Mouse (Mus musculus): ENCODE data around the gene March8.
"Not testable (repeated sequence)": the region's sequence is repeated elsewhere in the genome, so short reads cannot be mapped to it uniquely, and the experiment has no call there.

March8 gene

DNA sequence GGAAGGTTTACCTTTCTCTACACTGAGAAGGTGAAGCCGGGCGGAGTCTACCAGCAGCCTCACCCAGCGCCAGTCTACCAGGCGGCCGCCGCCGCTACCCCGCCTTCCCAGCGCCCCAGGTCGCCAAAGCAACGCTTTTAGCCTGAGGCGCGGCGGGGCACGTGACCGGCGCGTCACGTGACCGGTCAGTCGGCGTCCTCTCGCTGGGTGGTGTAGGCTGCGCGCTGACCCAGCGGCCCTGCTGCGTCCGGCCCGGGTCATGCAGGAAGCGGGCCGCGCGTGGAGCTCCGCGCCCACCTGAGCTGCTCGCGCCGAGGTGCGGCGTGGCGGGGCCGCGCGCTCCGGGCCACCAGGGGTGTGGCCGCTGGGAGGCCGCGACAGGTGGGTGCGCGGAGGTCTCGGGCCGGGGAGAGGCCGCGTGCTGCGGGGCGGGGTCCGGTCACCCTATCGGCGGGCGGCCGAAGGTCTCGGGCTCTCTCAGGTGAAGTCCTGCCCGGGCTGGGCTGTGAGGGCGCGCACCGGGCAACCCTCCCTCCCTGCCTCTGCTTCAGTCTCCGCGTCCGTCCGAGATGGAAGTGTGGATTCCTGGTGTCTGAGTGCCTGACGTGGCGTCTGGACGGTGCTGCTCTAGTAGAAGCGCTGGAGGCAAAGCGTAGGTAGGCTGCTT, at the start of gene March8:
Gene March8, plus strand, starts transcription at position 190 of the 667 bp plus-strand sequence.
- DNase-seq (ENCODE audit: low spot score in 2 of 2) = peak; percentile 91 to 92

DNA sequence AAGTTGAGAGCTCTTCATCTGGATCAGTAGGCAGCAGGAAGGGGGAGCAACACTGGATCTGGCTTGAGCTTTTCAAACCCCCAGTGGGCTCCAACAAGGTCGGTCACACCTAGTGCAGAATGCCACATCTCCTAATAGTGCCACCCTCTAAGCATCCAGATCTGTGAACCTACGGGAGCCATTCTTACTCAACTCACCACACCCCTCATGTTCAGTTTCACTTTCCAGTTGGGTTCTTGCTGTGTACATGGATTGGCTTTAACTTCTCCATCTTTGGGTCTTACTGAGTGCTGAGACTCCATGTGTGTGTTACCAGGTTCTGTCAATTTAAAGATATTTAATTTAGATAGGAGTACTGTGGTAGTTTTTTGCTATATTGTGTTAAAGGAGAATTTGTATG, 26.4 kb upstream of the March8 start:
- no peak for DNase-seq (ENCODE audit: low spot score in 2 of 2)

DNA sequence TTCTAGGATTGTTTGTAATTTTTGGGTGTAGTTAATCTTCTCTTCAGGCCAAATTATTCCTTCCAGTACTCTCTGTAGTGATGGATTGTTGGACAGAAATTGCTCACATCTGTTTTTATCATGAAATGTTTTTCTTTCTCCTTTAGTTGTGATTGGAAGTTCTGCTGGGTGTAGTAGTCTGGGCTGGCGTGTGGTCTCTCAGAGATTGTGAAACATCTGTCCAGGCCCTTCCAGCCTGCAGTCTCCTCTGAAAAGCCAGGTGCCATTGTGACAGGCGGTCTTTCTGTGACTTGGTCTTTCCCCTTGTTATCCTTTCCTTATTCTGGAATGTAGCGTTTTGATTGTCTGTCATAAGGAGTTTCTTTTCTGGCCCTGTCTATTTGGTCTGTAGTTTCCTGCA, 18.6 kb upstream of the March8 start:
- DNase-seq (ENCODE audit: low spot score in 2 of 2) = no peak

DNA sequence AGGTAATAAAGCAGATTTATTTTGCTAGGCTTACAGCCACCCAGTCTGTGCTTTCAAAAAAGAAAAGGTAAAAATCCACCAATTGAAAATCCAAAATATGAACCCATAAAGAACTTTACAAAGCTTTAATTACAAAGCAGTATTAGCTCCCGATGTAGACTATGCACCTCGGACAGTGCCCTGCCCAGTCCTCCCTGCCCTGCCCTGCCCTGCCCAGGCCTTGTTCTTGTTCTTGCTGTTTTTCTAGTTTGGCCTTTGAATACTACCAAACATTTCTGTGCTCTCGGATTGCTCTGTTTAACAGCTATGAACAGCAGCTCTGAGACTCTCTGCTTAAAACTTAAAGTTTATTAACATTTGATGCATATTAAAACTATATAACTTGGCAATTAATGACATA, 11.2 kb upstream of the March8 start:
- DNase-seq (ENCODE audit: low spot score in 2 of 2) = no peak

DNA sequence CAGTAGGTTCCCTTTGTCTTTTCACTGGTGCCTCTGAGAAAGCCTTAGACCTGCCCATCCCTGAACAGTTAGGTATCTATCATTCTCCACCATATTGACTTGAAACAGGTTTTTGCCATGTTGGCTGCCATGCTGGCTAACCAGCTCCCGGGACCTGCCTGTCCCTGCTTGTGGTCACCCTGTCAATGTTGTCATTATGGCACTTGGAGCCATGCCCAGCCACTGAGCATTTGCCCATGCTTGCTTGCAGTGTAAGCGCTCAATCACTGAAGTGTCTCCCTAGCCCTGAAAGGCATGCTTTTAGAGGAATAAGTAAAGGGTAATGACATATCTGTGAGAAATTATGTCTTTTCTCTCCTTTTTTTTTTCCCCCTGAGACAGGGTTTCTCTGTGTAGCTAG, 6.4 kb upstream of the March8 start:
- peak in 1 of 2 experiments; percentile 44 for DNase-seq (ENCODE audit: low spot score in 2 of 2)

DNA sequence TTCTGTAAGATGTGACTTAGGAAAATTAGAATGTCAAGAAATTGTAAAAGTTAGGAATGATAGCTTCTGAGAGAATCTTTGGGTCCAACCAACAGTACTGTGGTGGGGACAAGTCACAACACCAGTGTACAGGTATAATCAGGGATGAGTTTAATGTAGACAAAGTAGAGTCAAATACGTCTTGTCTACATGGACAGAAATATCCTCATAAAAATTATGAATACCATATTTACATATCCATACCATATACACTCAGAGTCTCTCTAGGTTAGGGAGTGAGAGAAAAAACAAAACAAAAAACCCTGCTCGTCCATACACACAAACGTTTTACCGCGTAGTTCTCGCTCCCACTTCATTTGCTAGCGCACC, 374 bp upstream of the March8 start:
- DNase-seq (ENCODE audit: low spot score in 2 of 2) = no peak

DNA sequence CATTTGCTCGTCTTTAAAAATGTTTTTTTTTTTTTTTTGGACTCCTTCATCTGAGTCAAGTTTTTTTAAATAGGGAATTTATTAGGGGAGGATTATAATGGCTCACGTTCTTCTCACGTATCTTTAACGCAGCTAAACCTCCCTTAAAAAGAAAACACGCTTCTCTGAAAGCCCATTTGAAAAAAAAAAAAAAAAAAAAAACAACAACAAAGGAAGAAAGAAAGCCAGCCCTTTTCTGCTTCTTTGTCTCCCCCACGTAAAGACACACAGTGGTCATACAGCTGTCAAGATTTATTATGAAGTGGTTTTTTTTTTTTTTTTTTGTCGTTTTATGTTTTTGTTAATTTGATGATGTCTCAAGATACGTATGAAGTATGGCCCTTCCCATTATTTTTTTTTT, 696 bp downstream of the March8 start:
- DNase-seq (ENCODE audit: low spot score in 2 of 2) = no peak

DNA sequence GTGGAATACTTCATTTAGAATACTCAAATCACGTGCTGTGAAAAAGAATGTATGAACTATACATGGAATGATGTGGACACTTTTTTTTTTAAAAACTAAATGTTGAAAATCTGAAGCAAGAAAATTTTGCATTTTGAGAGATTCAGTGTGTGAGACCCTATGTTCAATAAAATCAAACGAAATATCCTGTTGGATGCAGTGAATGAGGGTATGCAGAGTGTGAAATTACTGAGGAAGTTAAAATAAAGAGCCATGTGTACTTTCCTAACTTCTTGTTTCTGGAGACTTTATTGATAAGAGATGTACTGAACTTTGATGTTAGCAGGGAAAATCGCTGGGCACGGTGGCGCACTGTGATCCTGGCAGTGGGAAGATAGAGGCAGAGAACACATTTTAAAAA, 1.3 kb downstream of the March8 start:
- DNase-seq (ENCODE audit: low spot score in 2 of 2) = no peak

DNA sequence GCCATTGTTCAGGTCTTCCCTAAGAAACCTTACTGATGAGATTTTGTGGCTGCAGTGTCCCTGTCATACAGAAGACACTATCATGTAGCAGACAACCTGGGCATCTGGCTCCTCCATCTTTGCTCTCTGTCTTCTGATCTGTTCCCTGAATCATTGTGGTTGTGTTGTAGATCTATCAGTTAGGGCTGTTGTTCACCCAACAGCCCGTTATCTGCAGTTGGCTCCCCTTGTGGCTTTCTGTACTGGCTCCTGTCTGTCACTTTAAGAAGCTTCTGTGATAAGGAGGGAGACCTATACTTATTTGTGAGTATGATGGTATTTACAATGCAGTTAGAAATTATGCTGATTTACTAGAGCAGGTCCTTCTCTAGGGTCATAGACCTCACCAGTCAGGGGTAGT, 2.7 kb downstream of the March8 start:
- DNase-seq (ENCODE audit: low spot score in 2 of 2) = no peak

DNA sequence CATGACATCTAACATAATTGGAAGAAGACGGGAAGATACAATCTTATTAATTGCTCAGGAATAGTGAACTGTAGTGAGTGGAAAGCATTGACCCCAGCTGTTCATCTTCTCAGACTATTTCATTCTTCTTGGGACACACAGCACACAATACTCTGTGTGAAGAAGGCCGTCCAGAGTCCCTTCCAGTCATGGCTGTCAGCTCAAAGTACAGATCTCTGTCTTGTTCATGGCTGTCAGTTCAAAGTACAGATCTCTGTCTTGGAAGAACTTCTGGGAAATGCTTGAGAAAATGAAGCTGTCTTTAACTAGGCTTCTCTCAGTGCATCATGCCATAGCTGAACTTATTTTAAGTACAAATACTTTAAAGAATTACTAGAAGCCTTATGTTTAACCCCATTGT, 10.1 kb downstream of the March8 start:
- no peak for DNase-seq (ENCODE audit: low spot score in 2 of 2)

DNA sequence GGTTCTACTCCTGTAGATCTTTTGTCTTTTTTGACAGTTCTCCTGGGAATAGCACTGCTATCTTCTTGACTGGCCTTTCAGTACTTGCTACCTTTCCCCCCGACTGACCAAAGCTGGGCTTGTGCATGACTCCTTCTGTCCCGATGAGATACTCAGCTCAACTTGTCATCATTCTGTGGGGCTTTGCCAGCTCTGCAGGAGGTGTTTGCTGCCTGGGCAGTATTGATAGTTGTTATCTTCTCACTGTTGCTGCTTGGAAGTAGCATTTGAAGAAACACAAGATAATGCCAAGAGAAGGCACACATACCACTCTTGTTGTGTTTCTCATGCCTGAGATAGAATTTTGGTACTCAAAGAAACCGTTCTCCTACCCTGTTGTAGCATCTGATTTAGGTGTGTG, 12.2 kb downstream of the March8 start:
- no peak for DNase-seq (ENCODE audit: low spot score in 2 of 2)

DNA sequence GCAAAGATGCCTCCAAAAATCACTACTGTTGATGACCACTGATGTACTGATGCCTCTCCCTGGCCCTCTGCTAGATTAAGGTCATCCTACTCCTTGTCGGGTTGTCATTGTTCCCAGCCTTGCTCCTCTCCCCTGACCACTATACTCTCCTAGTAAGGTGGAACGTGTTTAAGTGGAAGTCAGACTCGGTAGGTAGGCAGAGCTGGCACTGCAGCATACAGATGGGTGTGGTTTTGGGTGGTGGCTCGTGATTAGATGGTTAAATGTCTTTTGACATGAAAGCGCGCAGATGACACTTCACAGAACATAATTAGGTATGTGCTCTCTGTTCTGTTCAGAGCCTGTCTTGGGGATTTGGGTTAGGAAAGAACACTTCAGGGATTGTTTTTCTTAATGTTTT, 12.8 kb downstream of the March8 start:
- DNase-seq (ENCODE audit: low spot score in 2 of 2) = no peak

DNA sequence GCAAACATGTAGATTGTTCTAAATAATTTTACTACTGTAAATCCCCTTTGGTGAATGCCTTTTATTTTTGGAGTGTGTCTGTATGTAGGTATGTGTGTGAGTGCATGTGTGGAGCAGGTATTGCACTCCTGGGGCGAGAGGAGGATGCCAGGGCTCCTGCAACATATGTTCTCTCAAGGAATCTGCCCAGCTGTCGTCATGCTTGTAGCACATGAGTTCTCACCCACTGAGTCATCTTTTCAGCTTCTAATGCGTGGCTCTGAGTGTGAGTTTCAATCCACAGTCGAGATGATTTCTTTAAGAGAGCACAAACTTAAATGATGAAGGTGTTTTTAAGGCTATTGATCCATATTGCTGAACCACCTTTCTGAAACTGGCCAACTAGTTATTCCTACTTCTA, 13.7 kb downstream of the March8 start:
- DNase-seq (ENCODE audit: low spot score in 2 of 2) = no peak

DNA sequence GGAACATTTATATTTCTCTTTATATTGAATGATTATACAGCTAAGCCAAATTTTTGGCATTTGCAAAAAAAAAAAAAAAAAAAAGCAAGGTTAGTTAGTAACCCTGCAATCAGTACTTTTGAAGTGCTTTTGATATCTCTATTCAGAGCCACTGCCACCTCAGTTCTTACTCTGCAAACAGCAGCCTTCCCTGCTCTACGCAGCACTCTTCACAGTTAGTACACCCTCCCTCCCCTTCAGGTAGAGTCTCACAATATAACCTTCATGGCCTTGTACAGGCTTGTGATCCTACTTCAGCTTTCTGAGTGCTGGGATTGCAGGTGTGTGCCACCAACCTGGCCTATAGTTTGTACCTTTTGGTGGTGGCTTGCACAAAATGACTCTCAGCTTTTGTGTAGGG, 15.6 kb downstream of the March8 start:
- DNase-seq (ENCODE audit: low spot score in 2 of 2) = no peak

DNA sequence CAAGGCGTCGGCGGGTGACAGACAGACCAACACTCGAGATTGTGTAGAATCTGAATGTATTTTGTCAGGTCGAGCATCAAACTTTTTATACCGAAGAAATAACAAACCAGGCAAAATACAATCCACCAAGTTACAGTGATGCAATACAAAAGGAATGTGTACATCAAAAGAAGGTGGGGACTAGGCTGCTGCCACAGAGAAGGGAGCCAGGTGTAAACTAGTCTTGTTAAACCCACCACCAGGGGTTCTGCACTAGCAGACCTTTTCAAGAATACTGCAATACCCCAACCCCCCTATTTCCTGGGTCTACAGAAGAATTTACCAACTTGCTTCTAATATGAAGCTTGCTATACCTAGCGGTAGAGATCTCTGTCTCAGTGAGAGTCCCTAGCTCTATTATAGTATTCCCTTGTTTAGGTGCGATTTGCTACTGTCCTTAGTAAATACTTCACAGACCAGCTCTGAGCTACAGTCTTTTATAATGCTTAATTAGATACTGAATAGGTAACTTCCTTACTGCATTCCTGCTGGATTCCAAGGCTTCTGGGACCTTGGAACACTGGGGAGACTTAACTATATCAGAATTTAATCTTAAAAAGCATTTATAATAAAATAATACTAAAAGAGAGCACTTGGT, 18.6 kb downstream of the March8 start:
- not testable (repeated sequence) for DNase-seq (ENCODE audit: low spot score in 2 of 2)

DNA sequence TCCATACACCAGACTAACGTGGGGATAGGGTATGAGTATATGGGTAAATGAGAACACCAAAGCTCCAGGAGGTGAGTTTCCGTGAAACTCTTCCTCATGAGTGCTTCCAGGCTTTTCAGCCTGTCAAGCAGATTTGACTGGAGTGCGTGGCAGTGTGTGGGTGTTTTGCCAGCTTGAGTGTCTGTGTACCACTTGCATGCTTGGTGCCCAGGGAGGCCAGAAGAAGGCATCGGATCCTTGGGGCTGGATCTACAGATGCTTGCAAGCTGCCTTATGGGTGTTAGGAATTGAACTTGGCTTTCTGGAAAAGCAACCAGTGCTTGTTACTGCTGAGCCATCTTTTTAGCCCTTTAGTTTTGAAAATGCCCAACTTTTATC, 19.1 kb downstream of the March8 start:
- no peak for DNase-seq (ENCODE audit: low spot score in 2 of 2)

DNA sequence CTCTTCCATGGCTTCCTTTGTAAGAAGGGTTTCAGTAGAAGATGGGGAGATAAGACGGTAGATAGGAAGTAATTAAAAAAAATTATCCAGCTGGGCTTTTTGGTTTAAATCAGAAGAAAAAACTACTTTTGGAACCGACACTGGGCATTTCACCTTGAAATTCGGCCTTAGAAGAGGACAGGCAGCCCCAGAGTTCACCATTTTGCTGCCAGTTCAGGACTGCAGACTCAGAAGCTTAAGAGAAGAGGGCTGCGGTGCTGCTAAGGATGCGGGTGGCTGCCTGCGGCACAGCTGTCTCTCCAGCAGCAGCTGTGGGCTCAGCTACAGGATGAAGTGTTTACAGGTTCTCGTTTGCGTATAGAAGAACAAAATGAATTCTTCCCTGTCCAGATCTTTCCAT, 20.2 kb downstream of the March8 start:
- DNase-seq (ENCODE audit: low spot score in 2 of 2) = no peak

DNA sequence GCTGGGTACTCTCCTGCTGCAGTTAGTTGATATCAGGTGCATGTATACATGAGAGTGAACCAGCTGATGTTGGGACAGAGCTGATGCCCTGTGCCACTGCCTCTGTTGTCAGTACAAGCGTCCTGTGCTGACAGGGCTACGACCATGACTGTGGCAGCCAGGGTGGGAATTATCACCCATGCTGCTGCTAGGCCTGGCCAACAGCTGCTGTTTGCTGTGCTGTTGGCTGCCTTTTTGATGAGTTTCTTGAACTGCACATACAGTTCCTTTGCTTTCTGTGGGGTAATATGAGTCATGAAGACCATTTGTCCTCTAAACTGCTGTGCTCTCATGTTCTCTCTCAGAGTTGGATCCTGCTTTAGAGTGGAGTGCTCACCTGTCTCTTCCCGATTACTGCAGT, 21.4 kb downstream of the March8 start:
- DNase-seq (ENCODE audit: low spot score in 2 of 2) = no peak

DNA sequence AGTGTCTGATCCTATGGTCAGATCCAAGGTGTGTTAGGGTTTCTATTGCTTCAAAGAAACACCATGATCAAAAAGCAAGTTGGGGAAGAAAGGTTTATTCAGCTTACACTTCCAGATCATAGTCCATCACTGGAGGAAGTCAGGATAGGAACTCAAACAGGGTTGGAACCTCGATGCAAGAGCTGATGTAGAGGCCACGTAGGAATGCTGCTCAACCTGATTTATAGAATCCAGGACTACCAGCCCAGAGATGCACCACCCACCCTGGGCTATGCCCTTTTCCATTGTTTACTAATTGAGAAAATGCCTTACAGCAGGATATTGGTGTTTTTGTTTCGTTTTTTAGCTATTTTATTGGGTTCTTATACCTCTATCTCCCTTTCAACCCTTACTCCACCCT, 23.6 kb downstream of the March8 start:
- DNase-seq (ENCODE audit: low spot score in 2 of 2) = no peak

DNA sequence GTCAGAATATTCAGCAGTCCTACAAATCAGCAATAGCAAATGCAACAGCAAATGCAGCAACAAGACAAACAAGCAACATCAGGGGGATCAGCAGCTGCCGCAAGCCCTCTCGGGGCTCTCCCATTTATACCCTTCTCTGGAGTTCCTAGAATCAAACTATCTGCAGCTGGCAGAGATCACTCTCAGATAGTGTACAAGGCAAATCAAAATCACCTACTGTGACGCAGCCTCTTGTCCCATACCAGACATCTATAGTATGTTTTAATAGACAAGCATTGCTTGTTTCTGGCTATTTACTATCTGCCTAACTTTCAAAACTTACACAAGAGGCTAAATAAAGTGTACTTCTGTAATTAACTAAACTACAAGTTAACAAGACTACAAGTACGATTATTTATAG, 24.2 kb downstream of the March8 start:
- no peak for DNase-seq (ENCODE audit: low spot score in 2 of 2)

DNA sequence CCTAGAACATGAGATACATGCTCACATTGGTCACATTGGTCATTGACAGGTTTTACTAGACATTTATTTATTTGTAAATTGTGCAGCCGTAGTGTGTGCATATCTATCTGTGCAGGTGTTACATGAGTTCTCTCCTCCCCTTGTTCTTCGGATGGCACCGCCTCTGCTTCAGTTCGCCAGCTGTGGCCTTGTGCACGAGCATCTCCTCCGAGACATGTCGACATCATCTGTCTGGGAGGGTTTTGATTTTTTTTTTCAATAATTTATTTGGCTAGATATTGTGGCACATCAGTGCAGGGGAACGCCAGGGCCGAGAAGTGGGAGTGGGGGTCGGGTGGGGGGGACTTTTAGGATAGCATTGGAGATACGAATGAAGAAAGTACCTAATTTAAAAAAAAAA, 30.1 kb downstream of the March8 start:
- DNase-seq (ENCODE audit: low spot score in 2 of 2) = no peak

DNA sequence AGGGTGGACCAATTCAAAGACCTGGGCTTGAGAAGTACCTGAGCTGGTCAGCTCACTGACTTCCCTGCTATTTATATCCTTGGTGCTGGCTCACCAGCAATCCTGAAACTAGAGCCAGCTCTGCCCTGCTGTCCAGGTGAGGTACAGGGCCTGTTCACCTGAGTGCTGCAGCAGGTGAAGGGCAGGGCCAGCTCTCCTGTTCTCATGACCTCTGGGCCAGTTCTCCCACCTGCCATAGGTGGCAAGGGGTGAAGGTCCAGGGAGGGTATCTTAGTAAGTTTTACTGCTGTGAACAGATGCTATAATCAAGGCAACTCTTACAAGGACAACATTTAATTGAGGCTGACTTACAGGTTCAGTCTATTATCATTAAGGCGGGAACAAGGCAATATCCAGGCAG, 32.0 kb downstream of the March8 start:
- DNase-seq (ENCODE audit: low spot score in 2 of 2) = no peak

DNA sequence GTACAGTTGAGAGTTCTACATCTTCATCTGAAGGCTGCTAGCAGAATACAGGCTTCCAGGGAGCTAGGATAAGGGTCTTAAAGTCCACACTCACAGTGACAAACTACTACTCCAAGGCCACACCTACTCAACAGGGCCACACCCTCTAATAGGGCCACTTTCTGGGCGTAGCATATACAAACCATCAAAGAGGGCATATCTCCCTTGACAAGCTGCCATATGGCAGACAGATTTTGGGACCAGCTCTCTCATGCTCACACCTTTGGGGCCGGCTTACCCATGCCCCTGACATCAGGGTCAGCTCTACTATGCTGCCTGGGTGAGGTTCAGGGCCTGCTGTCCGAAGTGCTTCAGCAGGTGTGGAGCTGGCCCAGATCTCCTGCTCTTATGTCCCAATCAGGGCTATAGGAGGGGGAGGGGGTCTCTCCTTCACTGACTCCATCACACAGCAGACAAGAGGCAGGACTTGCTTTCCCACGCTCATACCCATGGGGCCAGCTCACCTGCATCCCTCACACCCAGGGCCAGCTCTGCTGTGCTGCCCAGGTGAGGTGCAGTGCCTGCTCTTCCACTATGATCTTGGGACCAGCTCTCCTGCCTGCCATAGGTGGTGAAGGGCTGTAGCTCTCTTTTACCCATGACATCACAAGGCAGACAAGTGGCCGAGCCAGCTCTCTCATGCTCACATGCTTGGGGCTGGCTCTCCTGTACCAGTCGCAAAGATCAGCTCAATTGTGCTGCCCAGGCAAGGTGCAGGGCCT, 32.6 kb downstream of the March8 start:
- DNase-seq (ENCODE audit: low spot score in 2 of 2) = no peak
